Mouse (Mus musculus): ENCODE measurements around the gene Calm5.
"Not testable (repeated sequence)": the region's sequence is repeated elsewhere in the genome, so short reads cannot be mapped to it uniquely, and the experiment has no call there.

Gene Calm5

GRCm38 (mm10) chr13:3866355-3867052 lies 12.5 kb downstream of the Calm5 start:
- DNase-seq, result no peak

- DNase-seq, result no peak
These were observed 13.2 kb downstream of the Calm5 start for GRCm38 (mm10) chr13:3867158-3867557.

- DNase-seq, result no peak
These were observed 15.9 kb downstream of the Calm5 start for GRCm38 (mm10) chr13:3869901-3870300.

GRCm38 (mm10) chr13:3872832-3873231 lies 18.9 kb downstream of the Calm5 start:
- no peak for DNase-seq

- no peak for DNase-seq
These were observed 22.5 kb downstream of the Calm5 start for GRCm38 (mm10) chr13:3876448-3876847.

GRCm38 (mm10) chr13:3877185-3877584 lies 23.2 kb downstream of the Calm5 start:
- no peak for DNase-seq

- no peak for DNase-seq
These were observed 23.8 kb downstream of the Calm5 start for GRCm38 (mm10) chr13:3877679-3878220.

GRCm38 (mm10) chr13:3886663-3887062 lies 32.7 kb downstream of the Calm5 start:
- no peak for DNase-seq

GRCm38 (mm10) chr13:3889111-3889510 lies 35.1 kb downstream of the Calm5 start:
- no peak for DNase-seq

GRCm38 (mm10) chr13:3890061-3890460 lies 36.1 kb downstream of the Calm5 start:
- no peak for DNase-seq

GRCm38 (mm10) chr13:3891479-3892087 lies 37.6 kb downstream of the Calm5 start:
- peak; percentile 58 for DNase-seq

GRCm38 (mm10) chr13:3892601-3893000 lies 38.6 kb downstream of the Calm5 start:
- DNase-seq, result no peak

GRCm38 (mm10) chr13:3893126-3893734 lies 39.3 kb downstream of the Calm5 start:
- DNase-seq, result peak; percentile 95

- DNase-seq, result no peak
These were observed 40.6 kb downstream of the Calm5 start for GRCm38 (mm10) chr13:3894549-3894948.

- no peak for DNase-seq
These were observed 41.5 kb downstream of the Calm5 start for GRCm38 (mm10) chr13:3895397-3895980.

- DNase-seq, result no peak
These were observed 42.1 kb downstream of the Calm5 start for GRCm38 (mm10) chr13:3896032-3896431.

GRCm38 (mm10) chr13:3896913-3897312 lies 42.9 kb downstream of the Calm5 start:
- peak; percentile 87 for DNase-seq

GRCm38 (mm10) chr13:3898202-3898601 lies 44.2 kb downstream of the Calm5 start:
- DNase-seq, result not testable (repeated sequence)

- DNase-seq, result no peak
These were observed 45.3 kb downstream of the Calm5 start for GRCm38 (mm10) chr13:3899301-3899700.
